Mouse (Mus musculus) NIH3T3 (cell line): ENCODE results near the gene Coro2a.
"Not testable (repeated sequence)": the region's sequence is repeated elsewhere in the genome, so short reads cannot be mapped to it uniquely, and the experiment has no call there.

ENCODE experiments used
- DNase-seq: peaks from one replicate; pipeline ENCODE4 v3.0.0-alpha.2; 2012; ENCODE audit warnings: low read depth

Coro2a gene

DNA sequence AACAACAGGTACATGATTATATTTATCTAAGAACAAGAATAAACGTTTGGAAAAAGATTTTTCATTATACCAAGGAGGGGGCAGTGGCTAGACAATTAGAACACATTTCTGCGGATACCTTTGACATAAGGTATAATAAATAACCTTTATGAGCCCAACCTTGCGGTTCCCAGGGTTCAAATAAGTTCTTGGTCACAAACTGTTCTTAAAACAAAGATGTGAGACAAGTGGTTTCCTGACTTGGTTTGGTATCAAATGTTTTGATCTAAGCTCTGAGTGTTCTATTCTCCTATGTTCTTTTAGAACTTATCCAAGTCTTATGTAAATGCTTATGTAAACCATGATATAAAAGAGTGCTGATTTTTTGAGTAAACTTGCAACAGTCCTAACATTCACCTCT is 17.5 kb downstream of the Coro2a start:
- DNase-seq: not testable (repeated sequence)

DNA sequence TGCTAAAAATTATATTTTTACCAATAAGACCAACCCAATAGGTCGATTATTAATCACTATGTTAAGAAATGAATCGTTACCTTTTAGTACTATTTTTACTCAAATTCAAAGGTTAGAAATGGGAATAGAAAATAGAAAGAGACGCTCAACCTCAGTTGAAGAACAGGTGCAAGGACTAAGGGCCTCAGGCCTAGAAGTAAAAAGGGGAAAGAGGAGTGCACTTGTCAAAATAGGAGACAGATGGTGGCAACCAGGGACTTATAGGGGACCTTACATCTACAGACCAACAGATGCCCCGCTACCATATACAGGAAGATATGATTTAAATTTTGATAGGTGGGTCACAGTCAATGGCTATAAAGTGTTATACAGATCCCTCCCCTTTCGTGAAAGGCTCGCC is 17.9 kb downstream of the Coro2a start:
- not testable (repeated sequence) for DNase-seq

DNA sequence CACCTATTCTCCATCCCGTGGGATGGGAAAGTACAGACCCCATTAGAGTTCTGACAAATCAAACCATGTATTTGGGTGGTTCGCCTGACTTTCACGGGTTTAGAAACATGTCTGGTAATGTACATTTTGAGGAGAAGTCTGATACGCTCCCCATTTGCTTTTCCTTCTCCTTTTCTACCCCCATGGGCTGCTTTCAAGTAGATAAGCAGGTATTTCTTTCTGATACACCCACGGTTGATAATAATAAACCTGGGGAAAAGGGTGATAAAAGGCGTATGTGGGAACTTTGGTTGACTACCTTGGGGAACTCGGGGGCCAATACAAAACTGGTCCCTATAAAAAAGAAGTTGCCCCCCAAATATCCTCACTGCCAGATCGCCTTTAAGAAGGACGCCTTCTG is 20.0 kb downstream of the Coro2a start:
- DNase-seq: not testable (repeated sequence)

DNA sequence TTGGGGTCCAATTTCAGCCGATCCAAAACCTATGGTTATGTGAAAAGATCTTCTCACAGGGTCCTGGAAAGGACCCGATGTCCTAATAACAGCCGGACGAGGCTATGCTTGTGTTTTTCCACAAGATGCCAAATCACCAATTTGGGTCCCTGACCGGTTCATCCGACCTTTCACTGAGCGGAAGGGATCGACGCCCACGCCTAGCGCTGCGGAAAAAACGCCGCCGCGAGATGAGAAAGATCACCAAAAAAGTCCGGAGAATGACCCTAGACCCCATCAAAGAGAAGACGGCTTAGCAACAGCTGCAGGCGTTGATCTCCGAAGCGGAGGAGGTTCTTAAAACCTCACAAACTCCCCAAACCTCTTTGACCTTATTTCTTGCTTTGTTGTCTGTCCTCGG is 20.4 kb downstream of the Coro2a start:
- not testable (repeated sequence) for DNase-seq

DNA sequence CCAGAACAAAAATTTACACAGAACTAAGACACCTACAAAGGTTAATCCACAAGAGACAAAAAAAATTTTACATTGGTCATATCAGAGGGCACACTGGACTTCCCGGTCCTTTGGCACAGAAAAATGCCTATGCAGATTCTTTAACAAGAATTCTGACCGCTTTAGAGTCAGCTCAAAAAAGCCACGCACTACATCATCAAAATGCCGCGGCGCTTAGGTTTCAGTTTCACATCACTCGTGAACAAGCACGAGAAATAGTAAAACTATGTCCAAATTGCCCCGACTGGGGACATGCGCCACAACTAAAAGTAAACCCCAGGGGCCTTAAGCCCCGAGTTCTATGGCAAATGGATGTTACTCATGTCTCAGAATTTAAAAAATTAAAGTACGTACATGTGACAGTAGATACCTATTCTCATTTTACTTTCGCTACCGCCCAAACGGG is 21.2 kb downstream of the Coro2a start:
- DNase-seq: not testable (repeated sequence)

DNA sequence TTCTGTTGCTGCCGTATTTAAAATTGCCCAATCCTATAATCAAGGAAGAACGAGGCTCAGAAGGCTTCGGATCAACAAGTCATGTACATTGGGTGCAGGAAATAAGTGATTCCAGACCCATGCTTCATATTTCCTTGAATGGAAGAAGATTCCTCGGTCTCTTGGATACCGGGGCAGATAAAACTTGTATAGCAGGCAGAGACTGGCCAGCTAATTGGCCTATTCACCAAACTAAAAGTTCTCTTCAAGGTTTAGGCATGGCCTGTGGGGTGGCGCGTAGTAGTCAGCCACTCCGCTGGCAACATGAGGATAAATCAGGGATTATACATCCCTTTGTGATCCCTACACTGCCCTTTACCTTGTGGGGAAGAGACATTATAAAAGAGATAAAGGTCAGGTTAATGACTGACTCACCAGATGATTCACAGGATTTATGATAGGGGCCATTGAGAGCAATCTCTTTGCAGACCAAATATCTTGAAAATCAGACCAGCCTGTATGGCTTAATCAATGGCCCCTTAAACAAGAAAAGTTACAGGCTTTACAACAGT is 23.1 kb downstream of the Coro2a start:
- DNase-seq: not testable (repeated sequence)

DNA sequence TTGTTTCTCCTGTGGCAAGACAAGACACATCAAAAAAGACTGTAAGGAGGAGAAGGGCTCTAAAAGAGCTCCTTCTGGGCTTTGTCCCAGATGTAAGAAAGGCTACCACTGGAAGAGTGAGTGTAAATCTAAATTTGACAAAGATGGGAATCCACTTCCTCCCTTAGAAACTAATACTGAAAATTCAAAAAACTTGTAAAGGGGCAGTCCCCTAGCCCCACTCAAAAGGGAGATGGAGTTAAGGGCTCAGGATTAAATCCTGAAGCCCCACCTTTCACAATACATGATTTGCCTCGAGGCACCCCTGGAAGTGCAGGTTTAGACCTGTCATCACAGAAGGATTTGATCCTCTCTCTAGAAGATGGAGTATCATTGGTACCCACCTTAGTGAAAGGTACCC is 23.8 kb downstream of the Coro2a start:
- no peak for DNase-seq

DNA sequence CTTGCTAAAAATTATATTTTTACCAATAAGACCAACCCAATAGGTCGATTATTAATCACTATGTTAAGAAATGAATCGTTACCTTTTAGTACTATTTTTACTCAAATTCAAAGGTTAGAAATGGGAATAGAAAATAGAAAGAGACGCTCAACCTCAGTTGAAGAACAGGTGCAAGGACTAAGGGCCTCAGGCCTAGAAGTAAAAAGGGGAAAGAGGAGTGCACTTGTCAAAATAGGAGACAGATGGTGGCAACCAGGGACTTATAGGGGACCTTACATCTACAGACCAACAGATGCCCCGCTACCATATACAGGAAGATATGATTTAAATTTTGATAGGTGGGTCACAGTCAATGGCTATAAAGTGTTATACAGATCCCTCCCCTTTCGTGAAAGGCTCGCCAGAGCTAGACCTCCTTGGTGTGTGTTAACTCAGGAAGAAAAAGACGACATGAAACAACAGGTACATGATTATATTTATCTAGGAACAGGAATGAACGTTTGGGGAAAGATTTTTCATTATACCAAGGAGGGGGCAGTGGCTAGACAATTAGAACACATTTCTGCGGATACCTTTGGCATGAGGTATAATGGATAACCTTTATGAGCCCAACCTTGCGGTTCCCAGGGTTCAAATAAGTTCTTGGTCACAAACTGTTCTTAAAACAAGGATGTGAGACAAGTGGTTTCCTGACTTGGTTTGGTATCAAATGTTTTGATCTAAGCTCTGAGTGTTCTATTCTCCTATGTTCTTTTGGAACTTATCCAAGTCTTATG is 26.3 kb downstream of the Coro2a start:
- not testable (repeated sequence) for DNase-seq

DNA sequence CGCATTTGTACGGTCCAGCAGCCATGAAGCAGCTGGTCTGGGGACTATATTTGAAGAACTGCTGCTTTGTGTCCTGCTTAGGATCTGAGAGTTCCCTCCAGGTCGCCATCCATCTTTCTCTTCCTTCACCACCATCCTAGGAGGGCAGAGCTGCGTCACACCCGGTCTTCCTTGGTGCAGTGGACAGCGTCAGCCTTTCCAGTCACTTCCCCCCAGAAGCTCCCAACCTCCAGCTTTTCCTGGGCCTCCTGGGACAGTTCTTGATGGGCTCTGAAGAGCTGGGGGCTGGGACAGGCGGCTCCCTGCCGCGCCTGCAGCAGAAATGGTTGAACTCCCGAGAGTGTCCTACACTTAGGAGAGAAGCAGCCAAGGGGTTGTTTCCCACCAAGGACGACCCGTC is 27.2 kb downstream of the Coro2a start:
- DNase-seq: no peak

DNA sequence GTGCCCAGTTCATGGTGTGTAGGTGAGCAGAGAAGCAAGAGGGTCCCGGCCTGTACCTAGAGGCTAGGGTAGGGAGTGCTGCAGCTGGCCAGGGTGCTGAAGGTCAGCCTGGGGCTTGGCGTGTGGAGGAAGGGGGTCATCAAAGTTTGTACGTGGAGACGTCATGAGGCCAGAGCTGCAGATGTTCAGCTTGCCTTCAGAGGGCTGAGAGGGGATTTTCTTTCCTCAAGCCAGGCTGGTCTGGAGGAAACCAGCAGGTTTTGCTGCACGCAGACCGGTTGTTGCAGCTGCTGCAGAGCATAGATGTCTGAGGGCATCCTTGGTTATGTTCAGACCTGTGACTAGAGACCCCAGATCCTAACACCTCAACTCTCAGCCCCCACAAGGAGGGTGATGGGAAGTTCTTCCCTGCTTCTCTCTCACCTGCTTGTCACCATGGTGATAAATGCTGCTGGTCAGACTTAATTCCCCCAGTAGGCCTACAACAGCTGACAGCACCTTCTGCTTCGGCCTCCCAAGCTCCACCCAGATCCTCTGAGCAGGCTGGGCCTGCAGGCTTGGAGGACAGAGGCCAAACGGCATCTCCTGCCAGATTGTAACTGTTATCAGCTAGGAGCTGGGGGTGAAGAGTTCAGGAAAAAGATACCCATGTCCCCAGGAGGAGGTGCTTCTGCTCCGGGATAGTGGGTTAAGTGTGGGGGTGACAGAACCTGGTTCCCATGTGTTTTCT is 27.8 kb downstream of the Coro2a start:
- DNase-seq: no peak

DNA sequence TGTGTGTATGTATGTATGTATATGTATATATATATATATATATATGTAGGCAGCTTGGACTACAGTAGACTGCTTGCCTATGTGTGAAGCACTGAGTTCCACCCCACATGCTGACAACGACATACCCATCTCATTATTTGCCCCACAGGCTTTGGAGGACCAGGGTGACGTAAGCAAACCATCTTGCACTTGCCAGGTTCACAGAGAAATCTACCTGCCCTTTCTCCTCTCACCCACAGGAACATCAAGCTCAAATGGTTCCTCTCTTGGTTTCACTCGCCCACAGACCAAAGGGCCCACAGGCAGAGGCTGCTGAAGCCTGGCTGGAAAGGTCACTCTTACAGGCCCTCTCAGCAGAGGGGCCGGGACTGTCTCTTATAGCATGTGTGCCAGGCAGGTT is 29.4 kb downstream of the Coro2a start:
- DNase-seq: no peak

DNA sequence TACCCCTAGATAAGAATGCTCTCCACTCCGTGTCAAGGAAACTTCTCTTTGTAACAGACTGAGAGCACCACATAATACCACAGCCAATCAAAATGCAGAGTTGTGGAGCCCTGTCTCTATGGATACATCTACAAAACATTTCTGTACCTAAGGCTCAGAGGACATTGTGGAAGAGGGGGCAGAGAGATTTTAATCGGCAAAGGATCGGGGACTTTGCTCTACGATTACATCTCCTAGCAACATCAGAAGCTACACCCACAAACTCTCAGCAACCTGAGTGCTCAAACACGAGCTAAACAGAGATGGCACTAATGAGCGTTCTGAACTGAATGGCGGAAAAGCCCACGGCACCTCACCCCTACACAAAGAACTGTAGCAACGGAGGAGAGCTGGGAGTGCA is 30.3 kb downstream of the Coro2a start:
- DNase-seq: no peak

DNA sequence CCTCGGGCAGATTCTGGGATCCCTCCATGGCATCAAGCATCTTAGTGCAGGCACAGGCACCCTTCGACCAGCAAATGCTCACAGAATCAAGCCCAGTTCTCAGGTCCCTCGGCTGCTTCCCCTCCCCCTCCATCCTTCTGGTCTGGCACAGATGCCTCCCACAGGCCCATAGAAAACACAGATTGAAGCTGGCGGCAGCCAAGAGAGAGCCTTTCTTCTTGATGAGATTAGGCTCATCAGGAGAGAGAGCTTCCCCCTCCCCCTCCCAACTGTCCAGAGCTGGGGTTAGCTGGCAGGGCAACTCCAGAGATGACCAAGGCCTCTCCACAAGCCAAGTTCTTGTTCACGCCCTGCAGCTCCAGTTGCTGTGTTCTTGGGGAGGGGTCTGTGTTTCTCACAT is 32.3 kb downstream of the Coro2a start:
- no peak for DNase-seq

DNA sequence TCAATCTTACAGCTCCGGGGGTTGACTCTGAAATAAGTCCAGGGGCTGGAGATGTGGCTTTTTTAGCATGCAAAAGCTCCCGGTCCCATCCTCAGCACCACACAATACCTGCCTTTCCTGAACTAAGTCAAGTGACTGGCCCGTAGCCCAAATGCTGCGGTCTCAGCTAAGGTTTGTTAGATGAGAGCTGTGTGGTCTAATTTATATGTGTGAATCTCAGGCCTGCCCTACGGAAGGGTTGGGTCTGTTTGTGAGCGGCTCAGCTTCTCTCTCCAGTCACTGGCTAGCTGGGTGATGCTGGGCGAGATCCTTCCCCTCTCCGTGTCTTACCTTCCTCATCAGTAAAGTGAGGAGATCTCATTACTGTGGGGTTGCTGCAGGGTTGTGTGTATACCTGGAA is 33.8 kb downstream of the Coro2a start:
- no peak for DNase-seq

DNA sequence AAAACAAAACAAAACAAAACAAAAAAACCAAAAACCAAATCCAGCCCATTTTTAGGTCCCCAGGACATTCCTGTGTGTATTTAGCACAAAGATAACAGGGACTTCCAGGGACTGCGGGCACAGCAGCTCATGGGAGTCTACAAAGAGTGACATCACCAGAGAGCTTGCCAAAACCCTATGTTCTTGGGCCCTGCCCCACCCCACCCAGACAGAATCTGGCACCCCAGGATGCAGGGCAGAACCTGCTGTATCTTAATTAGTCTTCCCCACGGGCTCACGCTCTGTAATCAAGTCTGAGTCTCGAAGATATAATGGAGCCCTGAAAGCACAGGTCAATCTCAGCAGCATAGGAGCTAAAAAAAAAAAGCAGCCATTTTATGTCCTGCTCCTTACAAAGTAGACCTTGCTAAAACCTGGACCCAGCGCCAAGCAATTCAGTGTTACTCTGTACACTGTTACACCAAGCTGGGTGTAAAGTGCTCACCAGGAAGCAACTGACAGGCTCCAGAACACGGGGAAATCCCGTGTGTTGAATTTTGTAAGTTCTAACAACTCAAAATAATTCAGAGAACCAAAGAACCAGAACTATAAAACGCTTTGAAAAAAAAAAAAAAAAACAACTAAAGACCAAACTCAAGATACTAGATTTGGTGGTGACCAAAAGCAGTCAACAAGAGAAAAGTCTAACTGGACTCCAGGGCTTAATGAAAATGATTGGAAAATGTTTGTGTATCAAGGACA is 34.9 kb downstream of the Coro2a start:
- DNase-seq: no peak

DNA sequence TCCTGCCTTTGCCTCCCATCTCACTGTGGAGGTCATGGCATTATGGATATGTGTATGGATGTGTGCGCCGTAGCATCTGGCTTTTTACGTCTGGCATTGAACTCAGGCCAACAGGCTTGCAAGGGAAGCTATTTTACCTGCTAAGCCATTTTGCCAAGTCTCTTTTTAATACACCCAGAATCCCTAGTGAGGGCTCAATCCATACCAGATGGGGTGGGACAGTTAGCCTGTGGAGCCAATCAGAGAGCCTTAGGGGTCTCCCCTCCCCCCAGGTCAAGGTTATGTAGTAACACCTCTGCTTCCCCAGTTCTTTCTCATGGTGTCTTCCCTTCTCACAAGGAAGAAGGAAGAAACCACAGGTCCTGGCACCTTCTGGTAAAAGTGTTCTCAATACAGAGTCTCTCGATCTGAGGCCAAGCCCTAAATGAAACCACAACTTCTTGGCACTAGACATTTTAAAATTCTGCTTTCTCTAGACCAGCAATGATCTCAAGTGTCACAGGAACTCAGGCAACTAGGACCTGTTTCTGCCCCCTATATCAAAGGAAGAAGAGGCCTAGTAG is 36.5 kb downstream of the Coro2a start:
- no peak for DNase-seq

DNA sequence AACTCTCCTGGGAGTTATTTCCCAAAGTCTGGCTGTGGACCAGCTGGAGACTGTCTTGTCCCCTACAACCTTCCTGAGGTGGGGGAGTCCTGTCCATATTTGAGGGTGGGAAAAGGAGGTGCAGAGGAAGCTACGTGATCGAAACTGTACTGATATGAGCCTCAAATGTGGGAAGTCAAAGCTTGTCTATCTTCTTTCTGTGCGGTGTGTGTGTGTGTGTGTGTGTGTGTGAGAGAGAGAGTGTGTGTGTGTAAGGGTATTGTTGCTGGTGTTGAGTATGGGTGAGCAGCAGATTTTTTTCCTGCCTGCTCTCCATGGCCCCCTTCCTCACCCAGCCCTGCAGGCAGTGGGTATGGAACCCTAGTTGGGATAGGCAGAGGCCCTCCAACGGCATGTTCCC is 37.8 kb downstream of the Coro2a start:
- no peak for DNase-seq

DNA sequence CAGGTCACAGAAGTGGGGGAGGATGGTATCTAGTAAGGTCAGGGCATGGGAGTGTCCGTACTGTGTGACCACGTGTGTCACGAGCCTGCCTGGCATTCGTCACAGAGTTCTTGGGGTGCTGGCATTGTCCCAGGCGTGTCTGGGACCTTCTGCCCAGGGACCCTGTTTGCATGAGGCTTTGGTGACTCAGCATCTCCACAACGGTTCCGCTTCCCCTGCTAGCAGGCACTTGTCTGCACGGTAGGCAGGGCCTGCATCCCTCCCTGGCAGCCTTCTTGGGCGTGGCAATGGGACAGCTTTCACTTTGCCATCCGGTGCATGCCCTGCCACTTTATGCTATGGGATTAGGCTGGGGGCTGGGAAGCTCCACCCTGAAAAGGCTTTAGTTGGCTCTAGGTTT is 38.2 kb downstream of the Coro2a start:
- DNase-seq: no peak

DNA sequence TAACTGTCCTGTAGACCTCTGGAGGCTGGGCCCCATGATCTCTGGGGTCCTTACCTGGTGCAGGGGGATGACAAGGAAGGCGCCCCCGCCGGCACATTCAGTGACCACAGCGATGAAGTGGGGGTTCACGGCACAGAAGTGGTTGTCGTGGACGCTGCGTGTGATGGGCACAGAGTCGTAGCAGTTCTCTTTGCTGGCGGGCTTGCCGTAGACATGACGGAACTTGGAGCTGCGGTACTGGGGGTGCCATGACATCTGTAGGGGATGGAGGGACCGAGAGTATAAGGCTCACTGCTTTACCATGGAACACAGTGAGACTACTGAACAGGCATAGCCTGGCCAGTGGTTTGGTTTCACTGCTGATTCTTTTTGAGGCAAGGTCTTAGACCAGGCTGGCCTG is 39.2 kb downstream of the Coro2a start:
- no peak for DNase-seq

DNA sequence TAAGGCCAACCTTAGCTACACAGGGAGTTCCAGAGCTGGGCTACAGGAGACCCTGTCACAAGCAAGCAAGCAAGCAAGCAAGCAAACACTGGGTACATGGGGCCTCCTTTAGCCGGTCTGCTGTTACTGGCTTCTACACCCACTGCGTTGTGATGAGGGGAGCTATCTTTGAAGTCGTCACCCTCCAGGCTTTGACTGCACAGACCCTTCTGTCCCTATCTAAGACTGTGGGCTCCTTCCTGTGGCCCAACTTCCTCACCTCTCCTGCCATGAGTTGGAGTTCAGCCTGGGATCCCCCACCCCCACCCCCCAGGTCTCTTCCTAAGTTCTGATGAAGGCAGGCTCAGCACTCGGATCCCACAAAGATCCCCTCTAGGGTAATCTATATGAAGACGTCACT is 40.0 kb downstream of the Coro2a start:
- DNase-seq: no peak

DNA sequence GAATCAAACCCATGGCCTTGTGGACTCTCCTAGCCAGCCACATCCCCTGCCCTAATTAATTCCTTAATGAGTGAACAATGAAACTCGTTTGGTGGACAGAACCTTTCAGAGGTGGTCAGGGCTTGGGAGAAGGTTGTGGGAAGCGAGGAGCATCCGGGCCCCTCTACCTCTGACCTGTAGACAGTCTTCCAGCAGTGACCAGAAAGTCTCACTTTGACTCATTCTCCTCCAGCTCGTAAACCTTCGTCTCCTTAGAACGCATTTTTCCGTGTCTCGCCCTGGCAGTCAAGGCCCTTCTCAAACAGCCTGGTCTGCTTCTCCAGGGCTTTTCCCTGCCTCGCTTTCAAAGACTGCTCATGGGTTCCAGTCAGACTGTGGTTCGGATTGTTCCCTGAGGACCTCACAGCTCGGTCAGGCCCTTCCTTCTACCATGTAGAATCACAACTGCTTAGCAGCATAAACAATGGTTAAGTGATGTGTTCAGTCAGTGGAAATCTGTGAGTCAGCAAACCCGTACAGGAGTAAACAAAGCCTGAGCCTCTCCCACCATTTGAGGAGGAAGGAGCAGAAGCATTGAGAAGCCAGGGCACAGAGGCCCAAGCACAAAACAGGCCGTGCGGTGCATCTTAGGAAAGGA is 41.8 kb downstream of the Coro2a start:
- DNase-seq: peak; percentile 35
